Mouse (Mus musculus): Measurements from ENCODE around the gene Gm4969.

DNA sequence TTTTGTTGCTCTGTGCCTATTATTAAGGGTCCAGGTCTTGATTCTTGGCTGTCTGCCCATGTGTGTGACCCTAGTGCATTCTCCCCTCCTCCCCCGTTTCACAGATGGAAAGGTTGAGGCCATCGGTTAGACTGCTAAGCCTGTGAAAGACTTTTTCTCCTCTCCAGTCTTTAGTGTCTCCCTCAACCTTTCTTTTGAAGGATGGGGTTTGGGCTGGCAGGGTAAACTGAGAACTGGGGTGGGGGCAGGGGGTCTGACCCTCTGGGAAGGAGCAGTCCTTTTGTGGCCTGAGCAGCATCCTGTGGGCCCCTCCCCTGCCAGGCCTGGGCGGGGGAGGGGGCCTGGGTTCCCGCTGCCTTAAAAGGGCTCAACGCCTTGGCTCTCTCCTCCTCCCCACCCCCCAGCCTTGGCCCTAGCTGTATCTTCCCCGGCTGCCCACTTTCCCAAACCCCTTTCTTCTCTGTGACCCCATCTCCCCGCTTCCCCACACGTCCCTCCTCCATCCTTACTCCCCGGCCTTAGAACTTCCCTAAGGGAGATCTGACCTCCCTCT lies 33.2 kb downstream of the Gm4969 start:
- TF ChIP-seq POLR2A (IDR thresholded peaks at IDR 0.05; ENCODE audit: extremely low read depth, insufficient read depth, low read length) (no peak), CTCF (IDR thresholded peaks at IDR 0.05; ENCODE audit: extremely low read depth, insufficient read depth, low read length) (no peak)

All from cortical plate, adult 2 months (tissue).